Mouse (Mus musculus) left cerebral cortex, adult 11 months (tissue): ENCODE data around the gene Rps26.

Source experiments
- DNase-seq: peaks from one replicate; pipeline ENCODE4 v3.0.0; 2022; ENCODE audit warnings: low spot score

Gene Rps26

DNA sequence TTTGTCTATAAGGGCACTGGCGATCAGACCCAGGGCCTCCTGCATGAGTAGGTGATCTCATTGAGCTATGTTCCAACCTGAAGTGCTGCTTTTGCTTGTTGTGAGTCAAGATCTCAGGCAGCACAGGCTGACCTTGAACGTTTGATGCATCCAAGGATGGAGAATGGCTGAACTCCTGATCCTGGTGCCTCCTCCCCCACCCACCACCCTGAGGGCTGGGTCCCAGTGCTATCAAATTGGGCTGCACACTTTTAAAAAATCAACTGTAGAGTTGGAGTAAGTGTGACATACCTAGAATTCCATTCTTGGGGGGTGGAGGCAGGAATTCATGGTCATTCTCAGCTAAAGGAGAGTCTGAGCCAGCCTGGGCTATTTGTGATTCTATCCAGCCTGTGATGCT is 20.1 kb downstream of the Rps26 start:
- no peak for DNase-seq

DNA sequence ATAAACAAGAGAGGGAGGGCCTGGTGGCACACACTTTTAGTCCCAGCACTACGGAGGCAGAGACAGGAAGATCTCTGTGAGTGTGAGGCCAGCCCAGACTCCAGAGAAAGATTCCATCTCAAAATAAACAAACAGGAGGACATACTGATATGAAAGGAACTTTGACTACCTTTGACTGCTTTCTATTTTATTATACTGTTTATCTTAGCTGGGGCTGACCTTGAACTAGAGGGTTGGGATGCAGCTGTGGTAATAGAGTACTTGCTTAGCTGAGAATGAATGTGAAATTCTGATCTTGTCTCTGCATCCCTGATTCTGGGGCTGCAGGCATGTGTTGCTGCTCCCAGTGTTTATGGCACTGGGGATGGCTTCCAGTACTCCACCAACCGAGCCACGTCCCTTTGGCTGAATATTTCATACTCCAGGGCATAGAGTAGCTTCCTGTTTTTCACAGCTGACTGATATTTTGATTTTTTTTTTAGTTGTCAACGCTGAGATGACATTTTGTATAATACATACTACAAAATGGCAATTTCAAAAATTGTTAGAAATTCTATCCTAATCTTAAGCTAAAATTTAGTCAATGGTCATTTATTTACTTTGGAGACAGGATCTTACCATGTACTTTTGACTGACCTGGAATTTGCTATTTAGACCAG is 23.9 kb downstream of the Rps26 start:
- DNase-seq, result no peak

DNA sequence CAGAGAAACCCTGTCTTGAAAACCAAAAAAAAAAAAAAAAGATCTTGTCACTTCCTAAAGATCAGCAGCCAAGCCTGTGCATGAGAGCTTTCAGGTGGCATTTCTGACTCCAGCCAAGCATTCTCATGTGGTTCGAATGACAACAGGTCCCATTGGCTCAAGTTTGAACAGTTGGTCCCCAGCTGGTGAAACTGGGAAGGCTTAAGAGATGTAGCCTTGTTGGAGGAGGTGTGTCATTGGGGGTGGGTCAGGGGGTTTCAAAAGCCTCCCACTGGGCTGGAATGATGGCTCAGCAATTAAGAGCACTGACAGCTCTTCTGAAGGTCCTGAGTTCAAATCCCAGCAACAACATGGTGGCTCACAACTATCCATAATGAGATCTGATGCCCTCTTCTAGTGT is 25.0 kb downstream of the Rps26 start:
- no peak for DNase-seq

DNA sequence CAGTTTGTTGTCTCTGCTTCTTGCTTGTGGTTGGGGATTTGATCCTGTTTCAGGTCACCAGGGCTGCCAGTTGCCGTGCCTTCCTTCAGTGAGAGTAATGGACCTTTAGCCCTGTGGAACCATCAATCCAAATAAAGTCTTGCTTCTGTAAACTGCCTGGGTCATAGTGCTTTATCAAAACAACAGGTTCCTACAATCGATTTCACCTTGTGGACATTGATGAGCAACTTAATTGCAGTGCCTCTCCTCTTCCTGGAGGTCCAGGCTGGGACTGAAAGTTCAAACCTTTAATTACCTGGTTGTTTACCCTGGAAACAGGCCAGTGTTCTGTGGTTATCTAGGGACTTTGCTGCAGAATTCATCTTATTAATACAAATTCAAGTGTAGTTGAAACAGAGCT is 28.1 kb downstream of the Rps26 start:
- DNase-seq, result no peak

DNA sequence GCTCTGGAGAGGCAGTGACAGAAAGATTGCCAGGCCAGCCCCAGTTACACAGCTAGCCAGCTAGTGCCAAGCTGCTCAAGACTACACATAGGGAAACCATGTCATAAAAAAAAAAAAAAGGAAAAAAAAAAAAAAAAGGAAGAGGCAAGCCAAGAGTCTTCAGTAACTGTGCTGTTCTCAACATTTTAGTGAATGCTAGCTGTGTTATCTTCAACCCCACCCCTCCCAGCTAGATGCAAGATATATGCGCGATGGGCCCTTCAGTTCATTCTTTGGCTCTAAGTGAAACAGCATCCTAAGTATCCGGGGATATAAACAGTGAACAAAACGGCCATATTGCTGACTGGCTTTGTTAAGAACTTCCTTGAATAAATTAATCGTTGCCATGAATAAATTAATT is 33.8 kb downstream of the Rps26 start:
- no peak for DNase-seq

DNA sequence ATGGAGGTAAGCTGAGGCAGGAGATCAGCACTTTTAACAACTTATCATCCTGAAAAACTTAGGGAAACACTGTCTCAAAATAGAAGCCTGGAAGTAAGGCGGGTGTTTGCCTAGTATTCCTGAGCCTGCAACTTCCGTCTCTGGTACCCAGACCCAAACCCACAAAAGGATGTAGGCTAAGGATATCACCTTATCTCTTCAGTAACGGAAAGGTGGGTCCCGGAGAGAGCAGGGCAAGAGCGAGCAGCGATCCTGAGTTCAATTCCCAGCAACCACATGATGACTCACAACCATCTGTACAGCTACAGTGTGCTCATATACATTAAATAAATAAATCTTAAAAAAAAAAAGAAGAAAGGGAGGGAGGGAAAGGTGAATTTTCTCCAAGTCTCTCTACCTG is 35.1 kb downstream of the Rps26 start:
- DNase-seq, result no peak

DNA sequence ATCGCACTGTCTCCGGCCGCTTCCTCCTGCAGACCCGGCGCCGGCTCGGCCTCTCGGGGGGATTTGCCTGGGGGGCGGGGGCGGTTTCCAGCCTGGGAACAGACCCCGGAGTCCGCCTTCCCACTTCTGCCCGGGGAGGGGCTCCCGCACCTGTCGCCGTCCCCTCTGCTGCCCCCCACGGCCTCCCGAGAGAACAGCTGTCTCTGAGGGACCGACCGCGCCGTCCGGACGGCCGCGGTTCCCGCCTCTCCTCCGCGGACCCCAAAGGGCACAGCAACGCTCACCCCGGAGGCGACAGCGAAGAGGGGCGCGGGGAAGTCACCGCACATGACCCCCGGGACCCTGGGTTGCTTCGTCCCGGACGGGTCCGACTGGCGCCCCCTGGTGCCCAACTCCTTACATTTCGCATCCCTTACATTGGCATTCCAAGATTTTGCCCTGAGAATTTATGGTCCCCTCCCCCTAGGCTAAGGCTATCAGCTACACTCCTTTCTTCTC is 36.3 kb downstream of the Rps26 start:
- no peak for DNase-seq

DNA sequence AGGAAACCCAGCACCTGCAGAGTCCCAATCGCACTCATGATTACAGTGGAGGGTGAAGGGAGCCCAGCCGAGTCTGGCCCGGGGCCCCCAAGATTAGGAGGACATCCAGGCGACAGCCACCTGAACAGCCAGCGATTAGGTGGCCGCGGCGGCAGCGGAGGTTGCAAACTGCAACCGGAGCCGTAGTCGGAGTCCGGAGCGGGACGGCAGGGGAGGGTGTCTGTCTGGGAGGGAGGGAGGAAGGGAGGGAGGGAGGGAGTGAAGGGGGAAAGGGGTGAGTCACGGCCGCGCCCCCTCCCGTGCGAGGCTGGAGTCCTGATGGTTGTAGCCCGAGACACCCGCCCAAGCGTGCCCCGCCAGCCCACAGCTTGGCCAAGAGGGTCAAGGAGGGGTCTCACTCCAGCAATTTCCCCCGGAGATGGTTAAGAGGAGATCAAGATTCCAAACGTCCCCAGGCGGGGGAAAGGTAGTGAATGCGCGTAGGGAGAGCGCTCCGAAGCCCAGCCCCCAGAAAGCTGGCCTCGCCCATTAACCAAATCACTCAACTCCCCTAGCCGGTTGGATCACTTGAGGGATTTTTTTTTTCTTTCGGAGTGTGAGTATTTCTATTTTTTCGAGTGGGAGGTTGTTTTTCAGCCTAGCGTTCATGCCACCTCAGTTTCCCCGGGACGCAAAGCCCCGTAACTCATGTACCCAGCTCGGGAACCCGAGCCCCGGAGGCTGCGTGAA is 36.9 kb downstream of the Rps26 start, which contains the start of gene Erbb3:
TSS of gene Erbb3 (minus strand) at position 189 of the 729 bp plus-strand sequence.
- DNase-seq, result no peak

DNA sequence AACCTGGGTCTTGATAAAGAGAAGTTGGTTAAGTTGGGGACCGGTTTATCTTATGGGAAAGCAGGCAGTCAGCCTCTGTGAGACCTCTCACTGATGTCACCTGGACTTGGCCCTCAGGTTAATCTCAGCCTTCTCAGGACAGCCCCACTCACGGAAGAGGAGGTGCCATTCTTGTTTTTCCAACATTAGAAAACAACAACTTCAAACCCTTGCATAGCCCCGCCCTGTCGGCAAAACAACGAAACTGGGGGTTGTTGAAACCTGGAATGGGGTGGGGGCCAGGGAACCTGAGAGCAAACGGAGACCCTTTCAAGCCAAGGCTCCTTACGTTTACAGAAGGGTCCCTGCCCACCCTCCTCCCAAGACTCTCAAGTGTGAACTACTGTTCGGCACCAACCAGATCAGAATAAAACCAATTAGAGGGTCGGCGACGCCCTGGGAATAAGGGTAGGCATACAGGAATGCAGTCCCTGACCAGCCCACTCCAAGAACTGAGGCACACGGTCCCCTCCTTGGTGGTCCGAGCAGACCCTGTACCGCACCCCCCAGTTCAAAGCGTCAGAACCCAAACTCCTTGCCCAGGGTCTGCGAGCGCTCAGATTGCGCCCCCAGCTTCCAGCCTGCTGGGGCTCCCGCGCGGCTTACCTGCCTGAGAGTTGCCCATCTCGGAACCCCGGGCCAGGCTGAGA is 37.6 kb downstream of the Rps26 start:
- no peak for DNase-seq

DNA sequence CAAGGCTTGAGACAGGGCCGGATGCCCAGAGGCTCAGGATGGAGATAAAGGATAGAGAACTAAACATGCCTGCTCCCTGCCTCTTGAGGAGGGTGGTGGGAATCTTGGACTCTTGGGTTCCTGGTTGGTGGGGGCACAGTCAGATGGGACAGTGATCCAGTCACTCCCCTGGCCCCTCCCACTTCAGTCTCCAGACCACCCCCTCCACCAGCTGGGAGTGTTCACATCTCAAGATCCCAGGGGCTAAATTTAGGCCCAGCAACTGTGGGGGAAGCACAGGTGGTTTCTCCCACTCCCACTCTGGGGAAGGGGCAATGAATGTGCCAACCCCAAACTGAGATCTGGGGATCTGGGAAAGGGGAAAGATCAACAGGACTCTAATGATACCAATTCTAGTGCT is 38.4 kb downstream of the Rps26 start:
- no peak for DNase-seq

DNA sequence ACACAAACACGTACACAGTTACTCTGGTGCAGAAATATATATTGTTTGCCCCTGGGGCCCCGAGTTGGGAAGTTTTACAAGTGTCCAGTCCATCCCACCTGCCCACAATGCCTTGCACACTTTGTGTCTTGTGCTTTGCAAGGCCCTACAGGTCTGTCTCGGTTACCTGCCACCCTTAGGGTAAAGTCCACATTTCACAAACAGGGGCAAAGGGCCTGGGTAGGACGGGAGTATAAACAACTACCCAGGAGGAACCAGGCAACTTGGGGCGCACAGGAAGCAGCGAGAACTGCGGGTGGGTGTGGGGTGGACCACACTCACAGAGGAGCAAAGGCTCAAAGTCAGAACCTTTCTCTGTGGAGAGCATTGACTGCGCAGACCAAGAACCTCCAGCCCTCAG is 38.9 kb downstream of the Rps26 start:
- no peak for DNase-seq

DNA sequence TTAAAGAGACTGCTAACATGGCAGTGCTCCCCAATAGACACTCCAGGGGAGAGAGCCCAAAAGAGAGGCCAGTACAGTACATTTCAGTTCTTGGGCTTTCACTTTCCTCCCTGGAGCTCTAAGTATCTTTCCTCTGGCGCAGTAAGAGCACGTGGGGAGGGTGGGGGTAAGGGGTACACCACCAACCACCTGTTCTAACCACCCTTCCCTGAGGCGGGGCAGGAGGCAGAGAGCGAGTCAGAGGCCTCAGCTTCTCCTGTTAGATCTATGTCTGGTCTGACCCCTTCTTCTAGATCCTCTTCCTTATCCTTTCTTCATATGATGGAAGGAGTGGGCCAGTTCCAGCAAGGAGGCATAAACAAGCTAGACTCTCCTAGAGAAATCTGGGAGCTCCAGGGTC is 39.4 kb downstream of the Rps26 start:
- no peak for DNase-seq

DNA sequence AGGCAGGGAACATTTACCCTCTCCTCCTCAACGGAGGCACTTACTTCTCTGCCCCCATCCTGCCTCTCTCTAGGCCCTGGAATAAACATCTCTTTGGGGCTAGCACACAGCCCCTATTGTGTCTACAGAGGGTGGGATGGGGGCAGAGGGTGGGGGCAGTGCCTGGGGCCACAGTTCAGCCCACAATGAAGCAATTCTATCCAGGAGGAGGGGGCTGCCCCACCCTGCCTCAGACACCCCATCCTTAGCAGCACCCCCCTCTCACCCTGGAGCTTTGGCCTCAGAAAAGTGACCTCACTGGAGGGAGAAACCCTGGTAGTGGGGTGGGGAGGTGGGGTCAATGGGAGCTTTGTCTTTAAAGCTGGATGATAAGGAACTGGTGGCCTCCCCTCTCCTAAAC is 40.0 kb downstream of the Rps26 start:
- DNase-seq, result no peak

DNA sequence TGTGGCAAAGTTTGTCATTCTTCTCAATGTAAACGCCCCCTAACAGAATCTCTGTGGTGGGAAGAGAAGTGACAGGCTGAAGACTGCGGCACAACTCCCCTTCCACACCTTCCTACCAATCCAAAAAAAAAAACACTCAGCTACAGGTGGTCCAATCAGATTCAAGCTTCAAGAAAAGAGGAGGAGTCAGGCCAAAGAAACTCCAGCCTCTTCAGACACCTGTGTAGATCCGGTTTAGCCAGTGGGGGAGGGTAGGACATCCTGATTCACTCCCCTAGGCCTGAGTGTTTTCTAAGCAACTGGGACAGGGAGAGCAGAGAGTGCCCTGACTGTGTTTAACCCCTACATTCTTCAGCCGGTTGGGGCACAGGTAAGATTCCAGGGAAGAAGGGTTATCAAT is 42.2 kb downstream of the Rps26 start:
- DNase-seq, result no peak

DNA sequence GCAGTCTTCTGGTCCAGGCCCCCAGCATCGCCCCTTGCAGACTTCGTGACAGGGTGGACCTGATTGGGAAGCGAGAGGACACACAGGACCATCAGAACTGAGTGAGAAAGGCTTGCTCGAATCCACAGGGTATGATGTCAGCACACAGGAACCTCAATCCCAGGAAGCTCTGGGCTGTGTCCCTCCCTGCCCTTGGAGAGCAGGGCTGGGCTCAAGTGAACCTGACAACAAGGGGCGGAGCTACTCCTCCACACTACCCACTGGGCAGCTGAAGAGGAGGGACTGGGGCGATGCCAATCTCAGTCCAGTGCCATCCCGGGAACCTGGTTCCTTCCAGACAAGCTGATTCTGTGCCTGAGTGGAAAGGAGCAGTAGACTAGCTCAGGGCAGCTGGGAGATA is 42.9 kb downstream of the Rps26 start:
- no peak for DNase-seq

DNA sequence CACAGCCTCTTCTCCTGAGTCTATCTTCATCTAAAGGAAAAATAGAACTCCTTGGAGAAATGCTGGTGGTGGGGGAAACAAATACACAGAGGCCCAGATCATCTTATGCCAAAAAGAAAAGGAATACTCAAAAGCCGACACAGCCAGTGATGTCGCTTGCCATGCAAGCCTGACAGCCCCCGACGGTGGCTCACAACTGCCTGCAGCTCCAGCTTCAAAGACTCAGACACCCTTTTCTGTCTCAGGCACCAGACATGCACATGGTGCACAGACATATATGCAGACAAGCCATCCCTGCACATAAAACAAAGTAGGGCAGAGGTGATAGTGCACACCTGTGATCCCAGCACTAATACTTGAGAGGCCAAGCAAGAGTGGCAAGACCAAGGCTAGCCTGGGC is 46.8 kb downstream of the Rps26 start:
- DNase-seq, result no peak

DNA sequence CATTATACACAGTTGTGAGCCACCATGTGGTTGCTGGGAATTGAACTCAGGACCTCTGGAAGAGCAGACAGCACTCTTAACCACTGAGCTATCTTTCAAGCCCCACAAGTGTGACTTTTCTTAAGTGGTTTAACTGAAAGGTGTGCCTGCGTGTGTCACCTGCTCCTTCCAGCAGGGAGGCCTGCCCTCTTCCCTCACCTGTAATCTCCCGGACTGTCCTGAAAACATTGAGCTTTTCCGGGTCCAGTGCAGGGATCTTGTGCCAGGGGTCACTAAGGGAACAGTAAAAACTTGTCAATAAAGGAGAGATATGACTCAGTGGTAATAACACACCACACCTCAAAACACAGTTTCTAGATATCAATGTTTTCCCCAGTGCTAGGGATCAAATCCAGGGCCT is 47.2 kb downstream of the Rps26 start:
- no peak for DNase-seq

DNA sequence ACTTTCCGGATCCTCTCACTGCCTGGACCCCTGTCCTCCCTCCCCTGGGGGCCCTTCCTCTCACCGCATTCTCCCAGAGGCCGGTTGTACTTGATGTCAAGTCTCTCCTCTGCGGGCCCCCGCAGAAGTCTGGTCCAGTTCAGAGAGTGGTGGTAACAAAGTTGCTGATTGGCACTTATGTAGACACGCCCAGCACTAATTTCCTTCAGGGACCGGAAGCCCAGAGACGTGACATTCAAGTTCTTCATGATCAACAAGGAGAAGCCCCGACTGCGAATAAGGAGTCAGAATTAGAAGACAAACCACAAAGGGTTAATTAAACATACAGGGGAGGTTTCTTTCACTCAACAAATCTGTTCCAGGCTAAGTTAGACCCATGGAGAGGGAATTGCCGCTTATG is 48.2 kb downstream of the Rps26 start:
- no peak for DNase-seq

DNA sequence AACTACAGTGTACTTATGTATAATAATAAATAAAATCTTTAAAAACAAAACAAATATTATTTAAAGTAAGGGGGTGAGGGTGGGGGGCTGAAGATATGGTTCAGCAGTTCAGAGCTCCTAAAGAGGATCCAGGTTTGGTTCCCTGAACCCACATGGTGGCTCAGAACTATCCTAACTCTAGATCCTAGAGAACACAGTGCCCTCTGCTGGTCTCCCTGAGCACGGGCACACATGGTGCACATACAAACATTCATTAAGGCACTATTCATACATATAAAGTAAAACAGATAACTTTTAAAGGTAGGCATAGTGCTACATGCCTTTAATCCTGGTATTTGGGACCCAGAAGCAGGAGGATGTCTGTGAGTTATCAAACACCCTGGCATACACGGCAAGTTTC is 51.5 kb downstream of the Rps26 start:
- no peak for DNase-seq
